Mouse (Mus musculus): Measurements from ENCODE around the gene Gm26938.

Gm26938 gene

GRCm38 (mm10) chr5:139794938-139795337 is 31.3 kb downstream of the Gm26938 start:
- DNase-seq (ENCODE audit: low read depth, low spot score): peak; percentile 46

- no peak for DNase-seq (ENCODE audit: low read depth, low spot score)
These were observed 32.1 kb downstream of the Gm26938 start for GRCm38 (mm10) chr5:139794137-139794536.

GRCm38 (mm10) chr5:139793338-139794089 is 32.7 kb downstream of the Gm26938 start:
- peak; percentile 48 for DNase-seq (ENCODE audit: low read depth, low spot score)

DNA sequence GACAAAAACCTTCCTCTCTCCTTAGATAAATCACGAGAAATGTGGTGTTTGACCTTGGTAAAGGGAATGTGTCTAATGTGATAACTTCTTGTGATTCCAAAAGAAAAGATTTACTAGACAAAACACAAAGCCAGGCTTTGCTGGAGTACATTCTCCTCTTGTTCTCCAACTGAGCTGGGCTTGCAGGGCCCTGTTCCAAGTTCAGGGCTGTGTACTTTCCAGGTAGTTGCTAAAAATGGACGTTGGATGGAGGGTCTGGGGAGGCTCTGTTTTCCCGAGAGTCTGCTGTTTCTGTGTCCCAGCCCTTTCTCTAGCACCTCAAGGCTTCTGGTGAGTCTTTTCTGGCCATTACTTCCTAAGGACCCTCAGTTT is 33.3 kb downstream of the Gm26938 start:
- DNase-seq (ENCODE audit: low read depth, low spot score): no peak

- DNase-seq (ENCODE audit: low read depth, low spot score): peak; percentile 30
These were observed 33.9 kb downstream of the Gm26938 start for GRCm38 (mm10) chr5:139792159-139792775.

DNA sequence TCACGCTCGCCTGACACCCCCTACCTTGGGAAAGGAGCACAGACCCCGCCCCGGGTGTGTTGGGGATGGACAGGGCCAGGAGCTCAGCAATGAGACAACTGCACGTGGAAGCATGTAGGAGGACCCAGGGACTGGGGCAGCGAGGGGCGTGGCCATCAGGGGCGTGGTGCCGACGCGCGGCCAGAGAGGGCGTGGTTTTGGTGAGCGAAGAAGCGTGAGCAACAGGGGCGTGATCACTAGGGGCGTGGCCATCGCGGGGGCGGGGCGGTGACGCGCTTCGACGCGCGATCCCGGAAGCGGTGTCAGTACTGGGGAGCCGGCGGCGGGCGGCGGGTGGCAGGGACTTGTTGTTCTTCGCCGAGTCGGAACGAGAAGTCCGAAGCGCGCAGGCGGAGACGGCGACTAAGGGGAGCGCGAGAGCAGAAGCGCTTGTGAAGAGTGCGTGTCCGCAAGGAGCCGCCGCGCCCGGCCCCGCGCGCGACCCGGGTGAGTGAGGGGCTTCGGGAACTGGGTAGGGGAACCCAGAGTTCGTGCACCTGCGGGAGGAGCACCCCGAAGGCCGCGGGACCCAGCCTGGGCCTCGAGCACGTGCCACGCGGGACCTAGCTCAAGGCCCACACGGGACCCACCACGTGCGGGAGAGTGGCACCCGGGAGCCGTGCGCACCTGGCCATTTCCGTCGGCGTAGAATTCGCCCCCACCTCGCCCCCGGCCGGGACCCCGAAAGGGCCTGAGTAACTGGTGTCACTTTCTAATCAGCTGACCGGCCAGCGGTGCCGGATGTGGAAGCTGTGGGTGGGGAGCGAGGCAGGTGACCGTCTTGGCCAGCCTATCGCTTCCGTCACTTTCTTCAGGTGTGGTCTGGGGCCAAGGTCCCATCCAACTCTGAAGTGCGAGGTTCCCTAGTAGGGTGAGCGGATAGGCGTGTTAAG is 34.7 kb downstream of the Gm26938 start, which contains the start of gene Mafk:
Gene Mafk, plus strand, starts transcription at position 287 of the 932 bp plus-strand sequence.
- DNase-seq (ENCODE audit: low read depth, low spot score): peak; percentile 98

- no peak for DNase-seq (ENCODE audit: low read depth, low spot score)
These were observed 36.7 kb downstream of the Gm26938 start for GRCm38 (mm10) chr5:139789466-139789865.

- no peak for DNase-seq (ENCODE audit: low read depth, low spot score)
These were observed 44.8 kb downstream of the Gm26938 start for GRCm38 (mm10) chr5:139781406-139781805.

- DNase-seq (ENCODE audit: low read depth, low spot score): no peak
These were observed 49.2 kb downstream of the Gm26938 start for GRCm38 (mm10) chr5:139776966-139777365.

DNA sequence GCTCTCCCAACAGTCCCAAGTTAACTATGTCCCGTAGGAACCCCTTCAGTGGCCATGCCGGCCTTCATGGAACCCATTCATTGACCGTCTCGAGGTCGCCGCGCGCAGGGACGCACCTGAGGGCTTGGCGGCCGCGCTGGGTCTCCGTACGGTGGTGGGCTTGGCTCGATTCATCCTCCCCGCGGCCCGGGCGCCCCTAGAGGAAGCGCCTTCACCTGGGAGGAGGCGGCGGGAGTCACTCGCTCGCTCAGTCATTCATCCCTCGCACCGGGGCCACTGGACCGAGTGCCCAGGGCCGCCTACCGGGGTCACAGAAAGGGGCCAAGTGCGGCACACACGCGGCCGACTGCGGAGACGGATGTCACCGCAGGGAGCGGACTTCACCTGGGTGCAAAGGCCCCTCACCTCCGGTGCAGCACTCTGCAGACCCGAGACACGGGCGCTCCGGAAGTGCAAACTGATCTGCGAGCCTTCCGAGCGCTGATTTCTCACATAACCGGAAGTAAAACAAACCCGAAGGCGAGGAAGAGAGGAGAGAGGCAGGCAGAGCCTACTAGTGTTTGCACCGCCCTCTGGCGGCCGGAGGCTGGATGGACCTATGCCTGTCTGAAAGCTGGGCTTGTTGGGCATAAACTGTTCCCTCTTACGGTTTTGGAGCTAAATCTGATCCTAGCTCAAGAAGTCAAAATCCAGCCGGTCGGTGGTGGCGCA is 50.8 kb downstream of the Gm26938 start, which contains the start of gene Ints1:
Gene Ints1, minus strand, starts transcription at position 459 of the 711 bp plus-strand sequence.
- DNase-seq (ENCODE audit: low read depth, low spot score): peak; percentile 94

DNA sequence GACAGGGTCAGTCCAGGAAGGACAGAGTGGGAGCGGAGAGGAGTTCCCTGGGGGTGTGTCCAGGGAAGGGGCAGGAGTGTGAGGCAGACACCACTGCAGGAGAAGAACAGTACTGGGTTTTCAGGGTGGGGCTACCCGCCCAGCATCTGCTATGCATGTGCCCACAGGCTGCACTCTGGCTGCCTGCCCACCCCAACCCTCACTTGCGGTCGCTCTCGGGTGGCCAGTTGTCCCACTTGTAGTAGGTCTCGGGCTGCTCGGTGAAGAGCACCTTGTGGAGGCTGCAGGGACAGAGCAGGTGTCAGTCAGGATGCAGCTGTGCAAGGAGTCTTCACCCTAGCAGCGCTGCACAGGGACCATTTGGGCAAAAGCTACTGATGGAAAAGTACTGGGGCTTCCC is 58.0 kb downstream of the Gm26938 start:
- DNase-seq (ENCODE audit: low read depth, low spot score): no peak

GRCm38 (mm10) chr5:139764296-139764695 is 61.9 kb downstream of the Gm26938 start:
- no peak for DNase-seq (ENCODE audit: low read depth, low spot score)

GRCm38 (mm10) chr5:139758096-139758495 is 68.1 kb downstream of the Gm26938 start:
- DNase-seq (ENCODE audit: low read depth, low spot score): no peak
